Mouse (Mus musculus): ENCODE measurements around the gene Gm17304. TPM values are rescaled to one million over a fixed set of nuclear protein-coding genes. Genes with fewer than 3 reads are reported as not detected.

Gm17304 gene
- polyA plus RNA-seq, 1 experiment from 2014 or later: not detected

DNA sequence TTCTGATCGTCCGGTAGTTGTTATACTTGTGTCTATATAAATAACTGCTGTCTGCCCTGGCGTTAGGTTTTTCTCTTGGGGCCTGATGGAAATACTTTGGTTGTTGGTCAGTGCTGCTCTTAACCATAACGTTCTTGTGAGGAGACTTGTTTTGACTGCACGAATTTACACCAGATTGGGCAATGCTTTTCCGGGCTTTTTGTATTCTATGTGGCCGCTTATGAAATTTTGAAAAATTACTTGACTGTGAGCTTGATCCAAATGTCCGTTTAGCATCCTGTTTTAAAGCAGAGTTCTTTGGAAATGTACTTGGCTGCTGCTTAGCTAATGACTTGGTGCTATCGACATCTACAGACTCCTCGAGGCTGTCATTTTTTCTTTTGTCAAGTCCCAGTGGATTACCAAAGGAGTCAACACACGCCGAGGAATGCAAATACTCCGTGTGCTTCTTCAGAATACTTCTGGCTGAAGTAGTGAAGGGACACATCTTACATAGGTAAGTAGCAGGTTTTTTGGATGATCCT, 27.6 kb downstream of the Gm17304 start:
- H3K9me3 ChIP-seq (replicated peaks; ENCODE audit: control insufficient read depth, low read length): no peaks in the 10 kb centered on the region
- peaks cover 27% of the 10 kb centered on the region for H3K36me3 ChIP-seq (ENCODE audit: control insufficient read depth, insufficient read depth, low read length)
- no peak overlapping the region for H3K4me2 ChIP-seq
- H3K4me1 ChIP-seq (ENCODE audit: control insufficient read depth, insufficient read depth, low read length): 0 out of 2 replicates have a peak, but pooled peaks cover 3% of the 10 kb centered on the region
- no peak overlapping the region for H3K27ac ChIP-seq (ENCODE audit: low read depth, low read length)
- 91% methylated on average over 13 of the region's 13 CpGs for WGBS (ENCODE audit: insufficient replicate concordance)
- no peak for ATAC-seq (replicated peaks; ENCODE audit: insufficient number of reproducible peaks, low FRiP score, low TSS enrichment)
- no peaks in the 10 kb centered on the region for H3K27me3 ChIP-seq (ENCODE audit: control insufficient read depth, insufficient read depth, low read length)
- H3K9ac ChIP-seq (ENCODE audit: low read depth, low read length): no peak overlapping the region
- no peak overlapping the region for H3K4me3 ChIP-seq (ENCODE audit: low read depth, low read length)

GRCm38 (mm10) chr5:106639627-106640026, 30.7 kb downstream of the Gm17304 start:
- WGBS (ENCODE audit: insufficient replicate concordance): 93% methylated on average over 2 of the region's 2 CpGs
- ATAC-seq (replicated peaks; ENCODE audit: insufficient number of reproducible peaks, low FRiP score, low TSS enrichment): no peak

GRCm38 (mm10) chr5:106640235-106640809, 31.4 kb downstream of the Gm17304 start:
- Histone ChIP-seq H3K27ac (ENCODE audit: low read depth, low read length) (no peak overlapping the region), H3K27me3 (ENCODE audit: control insufficient read depth, insufficient read depth, low read length) (no peaks in the 10 kb centered on the region)
- WGBS (ENCODE audit: insufficient replicate concordance): 80% methylated on average over 5 of the region's 5 CpGs

More at GRCm38 (mm10) chr5:106639627-106640026, 30.7 kb downstream of the Gm17304 start:
- H3K27me3 ChIP-seq (ENCODE audit: control insufficient read depth, insufficient read depth, low read length): no peaks in the 10 kb centered on the region
- peaks cover 22% of the 10 kb centered on the region for H3K36me3 ChIP-seq (ENCODE audit: control insufficient read depth, insufficient read depth, low read length)
- no peaks in the 10 kb centered on the region for H3K9me3 ChIP-seq (replicated peaks; ENCODE audit: control insufficient read depth, low read length)
- H3K4me1 ChIP-seq (ENCODE audit: control insufficient read depth, insufficient read depth, low read length): no peaks in the 10 kb centered on the region
- no peak overlapping the region for H3K4me2 ChIP-seq
- H3K9ac ChIP-seq (ENCODE audit: low read depth, low read length): no peak overlapping the region
- no peak overlapping the region for H3K27ac ChIP-seq (ENCODE audit: low read depth, low read length)
- no peak overlapping the region for H3K4me3 ChIP-seq (ENCODE audit: low read depth, low read length)

GRCm38 (mm10) chr5:106641876-106642275, 33.0 kb downstream of the Gm17304 start:
- WGBS (ENCODE audit: insufficient replicate concordance): 85% methylated on average over 3 of the region's 3 CpGs
- Histone ChIP-seq H3K4me2 (no peak overlapping the region), H3K36me3 (ENCODE audit: control insufficient read depth, insufficient read depth, low read length) (peaks cover 11% of the 10 kb centered on the region; the same call in 1 of the 2 replicates), H3K27ac (ENCODE audit: low read depth, low read length) (no peak overlapping the region), H3K9ac (ENCODE audit: low read depth, low read length) (no peak overlapping the region), H3K4me1 (ENCODE audit: control insufficient read depth, insufficient read depth, low read length) (no peaks in the 10 kb centered on the region), H3K9me3 (replicated peaks; ENCODE audit: control insufficient read depth, low read length) (no peaks in the 10 kb centered on the region), H3K4me3 (ENCODE audit: low read depth, low read length) (no peak overlapping the region), H3K27me3 (ENCODE audit: control insufficient read depth, insufficient read depth, low read length) (no peaks in the 10 kb centered on the region)
- no peak for ATAC-seq (replicated peaks; ENCODE audit: insufficient number of reproducible peaks, low FRiP score, low TSS enrichment)

More at GRCm38 (mm10) chr5:106640235-106640809, 31.4 kb downstream of the Gm17304 start:
- no peak overlapping the region for H3K4me2 ChIP-seq
- no peak overlapping the region for H3K9ac ChIP-seq (ENCODE audit: low read depth, low read length)
- no peaks in the 10 kb centered on the region for H3K9me3 ChIP-seq (replicated peaks; ENCODE audit: control insufficient read depth, low read length)
- H3K36me3 ChIP-seq (ENCODE audit: control insufficient read depth, insufficient read depth, low read length): peaks cover 17% of the 10 kb centered on the region
- ATAC-seq (replicated peaks; ENCODE audit: insufficient number of reproducible peaks, low FRiP score, low TSS enrichment): no peak
- no peaks in the 10 kb centered on the region for H3K4me1 ChIP-seq (ENCODE audit: control insufficient read depth, insufficient read depth, low read length)
- no peak overlapping the region for H3K4me3 ChIP-seq (ENCODE audit: low read depth, low read length)

- no peaks in the 10 kb centered on the region for H3K27me3 ChIP-seq (ENCODE audit: control insufficient read depth, insufficient read depth, low read length)
- no peak for ATAC-seq (replicated peaks; ENCODE audit: insufficient number of reproducible peaks, low FRiP score, low TSS enrichment)
- no peak overlapping the region for H3K9ac ChIP-seq (ENCODE audit: low read depth, low read length)
- no peak overlapping the region for H3K27ac ChIP-seq (ENCODE audit: low read depth, low read length)
- H3K4me3 ChIP-seq (ENCODE audit: low read depth, low read length): no peak overlapping the region
- H3K36me3 ChIP-seq (ENCODE audit: control insufficient read depth, insufficient read depth, low read length): no peaks in the 10 kb centered on the region
- H3K4me1 ChIP-seq (ENCODE audit: control insufficient read depth, insufficient read depth, low read length): no peaks in the 10 kb centered on the region
- 84% methylated on average over 4 of the region's 4 CpGs for WGBS (ENCODE audit: insufficient replicate concordance)
- H3K4me2 ChIP-seq: no peak overlapping the region
- no peaks in the 10 kb centered on the region for H3K9me3 ChIP-seq (replicated peaks; ENCODE audit: control insufficient read depth, low read length)
Observed at GRCm38 (mm10) chr5:106643434-106643833, 34.5 kb downstream of the Gm17304 start.

DNA sequence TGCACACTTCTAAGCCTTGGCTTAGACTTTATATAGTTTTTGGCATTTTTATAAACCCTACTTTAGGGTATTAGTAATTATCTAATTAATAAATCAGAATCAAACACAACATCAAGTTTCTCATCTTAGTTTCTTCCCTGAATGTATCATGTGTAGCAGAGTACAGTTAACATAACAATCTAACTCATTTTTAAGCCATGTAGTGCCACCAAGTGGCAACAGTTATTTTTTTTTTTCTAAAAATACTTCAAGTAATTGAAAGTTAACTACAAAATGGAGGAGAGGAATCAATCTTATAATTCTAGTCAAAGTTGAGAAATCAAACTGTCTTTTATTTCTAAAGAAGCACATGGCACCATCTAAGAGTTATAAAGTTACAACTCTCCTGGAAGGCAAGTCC, 40.5 kb downstream of the Gm17304 start:
- ATAC-seq (replicated peaks; ENCODE audit: insufficient number of reproducible peaks, low FRiP score, low TSS enrichment): no peak
- no peaks in the 10 kb centered on the region for H3K36me3 ChIP-seq (ENCODE audit: control insufficient read depth, insufficient read depth, low read length)

DNA sequence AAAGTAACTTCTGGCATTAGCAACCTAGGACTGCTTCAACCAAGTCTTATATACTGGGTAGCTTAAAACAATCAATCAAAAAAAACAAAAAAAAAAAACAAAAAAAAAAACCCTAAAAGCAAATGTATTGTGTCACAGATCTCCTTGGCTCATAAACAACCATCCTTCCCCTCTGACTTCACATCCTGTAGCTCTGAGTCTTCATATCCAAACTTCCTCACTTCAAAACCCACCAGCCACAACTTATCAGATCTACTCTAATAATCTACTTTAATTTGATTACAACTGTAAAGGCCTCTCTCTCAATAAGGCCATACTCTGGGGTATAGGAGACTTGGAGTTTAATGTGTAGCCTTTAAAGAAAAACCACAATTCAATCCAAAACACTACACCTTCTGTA, 41.1 kb downstream of the Gm17304 start:
- H3K4me1 ChIP-seq (ENCODE audit: control insufficient read depth, insufficient read depth, low read length): no peaks in the 10 kb centered on the region
- no peaks in the 10 kb centered on the region for H3K27me3 ChIP-seq (ENCODE audit: control insufficient read depth, insufficient read depth, low read length)
- H3K4me3 ChIP-seq (ENCODE audit: low read depth, low read length): no peak overlapping the region
- no peak overlapping the region for H3K27ac ChIP-seq (ENCODE audit: low read depth, low read length)
- no peak overlapping the region for H3K9ac ChIP-seq (ENCODE audit: low read depth, low read length)
- H3K36me3 ChIP-seq (ENCODE audit: control insufficient read depth, insufficient read depth, low read length): peaks cover 3% of the 10 kb centered on the region
- no peak overlapping the region for H3K4me2 ChIP-seq
- no peak for ATAC-seq (replicated peaks; ENCODE audit: insufficient number of reproducible peaks, low FRiP score, low TSS enrichment)
- H3K9me3 ChIP-seq (replicated peaks; ENCODE audit: control insufficient read depth, low read length): no peaks in the 10 kb centered on the region; the same call in 1 of the 2 replicates

More for the DNA sequence above, 40.5 kb downstream of the Gm17304 start:
- Histone ChIP-seq H3K27me3 (ENCODE audit: control insufficient read depth, insufficient read depth, low read length) (no peaks in the 10 kb centered on the region), H3K9me3 (replicated peaks; ENCODE audit: control insufficient read depth, low read length) (no peaks in the 10 kb centered on the region), H3K4me2 (no peak overlapping the region), H3K27ac (ENCODE audit: low read depth, low read length) (no peak overlapping the region), H3K4me1 (ENCODE audit: control insufficient read depth, insufficient read depth, low read length) (no peaks in the 10 kb centered on the region), H3K9ac (ENCODE audit: low read depth, low read length) (no peak overlapping the region), H3K4me3 (ENCODE audit: low read depth, low read length) (no peak overlapping the region)

DNA sequence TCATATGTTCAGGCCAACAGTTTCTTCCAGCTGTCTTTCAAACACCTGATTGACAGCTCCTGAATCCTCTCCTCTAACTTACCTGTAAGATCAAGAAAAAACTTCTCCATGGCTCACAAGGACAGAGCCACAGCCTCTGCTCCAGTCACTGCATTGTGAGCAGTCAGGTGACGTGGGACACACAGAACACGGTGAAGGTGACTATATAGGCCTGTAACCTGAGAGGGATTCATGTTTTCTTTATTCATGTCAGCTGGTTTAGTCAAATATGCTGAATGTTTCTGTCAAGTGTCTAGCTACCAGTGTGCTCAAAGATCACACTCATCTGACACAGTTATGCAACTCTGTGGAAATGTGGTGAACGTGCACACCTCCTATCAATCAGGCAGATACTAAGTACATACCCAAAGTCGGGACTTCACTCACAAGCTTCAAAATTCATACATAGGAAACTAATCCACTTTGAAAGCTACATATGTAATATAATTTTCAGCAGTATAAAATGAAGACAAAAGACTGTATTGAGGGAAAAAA, 43.4 kb downstream of the Gm17304 start:
- Histone ChIP-seq H3K27ac (ENCODE audit: low read depth, low read length) (no peak overlapping the region), H3K9ac (ENCODE audit: low read depth, low read length) (no peak overlapping the region), H3K4me2 (no peak overlapping the region), H3K4me1 (ENCODE audit: control insufficient read depth, insufficient read depth, low read length) (no peaks in the 10 kb centered on the region), H3K9me3 (replicated peaks; ENCODE audit: control insufficient read depth, low read length) (no peaks in the 10 kb centered on the region; the same call in 1 of the 2 replicates), H3K4me3 (ENCODE audit: low read depth, low read length) (no peak overlapping the region), H3K36me3 (ENCODE audit: control insufficient read depth, insufficient read depth, low read length) (peaks cover 5% of the 10 kb centered on the region), H3K27me3 (ENCODE audit: control insufficient read depth, insufficient read depth, low read length) (no peaks in the 10 kb centered on the region)
- ATAC-seq (replicated peaks; ENCODE audit: insufficient number of reproducible peaks, low FRiP score, low TSS enrichment): no peak
- 89% methylated on average over 4 of the region's 4 CpGs for WGBS (ENCODE audit: insufficient replicate concordance)
